Mouse (Mus musculus) brain, embryonic 14.5 days (tissue): ENCODE measurements at regions not wholly inside any gene's neighbourhood (a gene's known extent, or its start where the extent isn't known, plus 50 kb on each side); places are given as distances from the start of the nearest gene placed in this dataset.

Experiments used
- DNase-seq: peaks from one replicate; pipeline ENCODE4 v3.0.0-alpha.2; 2011; ENCODE audit warnings: low read depth
- CTCF ChIP-seq: fragments of 200-500 bp; IDR thresholded peaks from 2 replicates; pipeline ENCODE4 v1.5.1; 2012; ENCODE audit warnings: inconsistent platforms, mild to moderate bottlenecking, moderate library complexity, borderline replicate concordance; ENCODE audit not compliant: insufficient read depth, insufficient read length; ENCODE audit errors: extremely low read depth
- POLR2A ChIP-seq: fragments of 200-500 bp; IDR thresholded peaks from 2 replicates; pipeline ENCODE4 v1.6.1; 2012; ENCODE audit warnings: mild to moderate bottlenecking, inconsistent platforms, borderline replicate concordance; ENCODE audit not compliant: poor library complexity, insufficient read depth, insufficient read length, severe bottlenecking; ENCODE audit errors: extremely low read depth

GRCm38 (mm10) chr1:30517348-30517747, 356.4 kb downstream of the Phf3 start:
- TF ChIP-seq CTCF = no peak
- no peak for TF ChIP-seq POLR2A
- no peak for DNase-seq

GRCm38 (mm10) chr1:30515846-30516245, 357.9 kb downstream of the Phf3 start:
- no peak for DNase-seq
- no peak for TF ChIP-seq POLR2A
- TF ChIP-seq CTCF = no peak

- peak; percentile 87 for DNase-seq
- TF ChIP-seq CTCF = peak; percentile 65; the same call in 1 of the 2 replicates
- TF ChIP-seq POLR2A = no peak
These were observed 370.5 kb downstream of the Phf3 start for GRCm38 (mm10) chr1:30503224-30503623.

- TF ChIP-seq POLR2A (no peak), CTCF (no peak)
- no peak for DNase-seq
These were observed 413.3 kb downstream of the Phf3 start for GRCm38 (mm10) chr1:30460295-30460958.

GRCm38 (mm10) chr1:30437964-30438363, 435.8 kb downstream of the Phf3 start:
- TF ChIP-seq POLR2A = no peak
- TF ChIP-seq CTCF = no peak
- DNase-seq = no peak

DNA sequence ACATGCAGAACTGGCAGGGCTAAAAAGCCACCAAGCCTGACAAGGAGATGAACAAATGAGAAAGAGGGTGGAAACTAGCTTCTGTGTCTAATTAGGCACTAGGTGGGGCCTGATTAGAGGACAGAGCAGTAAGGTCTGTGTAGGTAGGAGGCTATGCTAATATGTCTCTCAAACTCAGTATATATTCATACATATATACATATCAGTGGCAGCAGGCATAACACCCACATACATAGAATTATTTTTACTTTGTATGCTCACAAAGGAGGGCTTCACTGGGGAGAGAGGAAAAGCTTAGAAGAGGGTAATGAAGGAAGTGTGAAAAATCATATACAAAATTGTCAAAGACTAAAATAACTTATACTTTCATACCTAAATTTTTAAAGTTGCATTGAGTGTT, 457.1 kb downstream of the Phf3 start:
- no peak for DNase-seq
- TF ChIP-seq CTCF = no peak
- TF ChIP-seq POLR2A = no peak

GRCm38 (mm10) chr1:30414881-30415439, 458.8 kb downstream of the Phf3 start:
- no peak for DNase-seq
- TF ChIP-seq CTCF = no peak
- TF ChIP-seq POLR2A = no peak
